Mouse (Mus musculus) embryo, embryonic 10.5 days (tissue): ENCODE data around the gene Tnfsf13.
A peak's percentile ranks its signal among the peaks of the same experiment; 100 is the strongest.
"Not testable (repeated sequence)": the region's sequence is repeated elsewhere in the genome, so short reads cannot be mapped to it uniquely, and the experiment has no call there.

ENCODE experiments used
- DNase-seq: peaks from one replicate; pipeline ENCODE4 v3.0.0-alpha.2; 2015; ENCODE audit warnings: low spot score

Tnfsf13 gene

GRCm38 (mm10) chr11:69703814-69704612 lies 18.4 kb upstream of the Tnfsf13 start:
- no peak for DNase-seq

DNA sequence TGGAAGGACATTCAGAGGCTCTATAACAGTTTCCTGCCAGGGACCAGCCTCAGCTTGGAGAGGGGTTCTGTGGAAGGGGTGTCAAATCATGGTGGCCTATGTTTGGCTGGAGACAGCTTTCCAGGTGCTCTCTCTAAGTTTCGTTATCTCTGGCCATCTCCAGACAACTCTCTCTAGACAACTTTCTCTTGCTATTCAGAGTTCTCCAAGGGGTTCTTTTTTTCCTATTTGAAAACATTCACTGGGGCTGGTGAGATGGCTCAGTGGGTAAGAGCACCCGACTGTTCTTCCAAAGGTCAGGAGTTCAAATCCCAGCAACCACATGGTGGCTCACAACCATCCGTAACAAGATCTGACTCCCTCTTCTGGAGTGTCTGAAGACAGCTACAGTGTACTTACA lies 17.8 kb upstream of the Tnfsf13 start:
- not testable (repeated sequence) for DNase-seq

DNA sequence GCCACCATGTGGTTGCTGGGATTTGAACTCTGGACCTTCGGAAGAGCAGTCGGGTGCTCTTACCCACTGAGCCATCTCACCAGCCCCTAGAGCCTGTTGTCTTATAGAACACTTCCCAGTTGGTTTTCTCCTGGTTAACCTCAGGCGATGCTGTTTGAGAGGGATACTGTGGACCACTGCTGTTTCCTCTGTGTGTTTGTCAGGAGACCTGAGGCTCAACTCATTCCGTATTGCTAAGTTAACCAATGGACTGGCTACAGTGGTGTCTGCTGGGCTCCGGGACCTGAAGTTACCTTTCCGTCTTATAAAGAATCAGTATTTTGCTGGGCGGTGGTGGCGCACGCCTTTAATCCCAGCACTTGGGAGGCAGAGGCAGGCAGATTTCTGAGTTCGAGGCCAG lies 17.3 kb upstream of the Tnfsf13 start:
- DNase-seq: not testable (repeated sequence)

DNA sequence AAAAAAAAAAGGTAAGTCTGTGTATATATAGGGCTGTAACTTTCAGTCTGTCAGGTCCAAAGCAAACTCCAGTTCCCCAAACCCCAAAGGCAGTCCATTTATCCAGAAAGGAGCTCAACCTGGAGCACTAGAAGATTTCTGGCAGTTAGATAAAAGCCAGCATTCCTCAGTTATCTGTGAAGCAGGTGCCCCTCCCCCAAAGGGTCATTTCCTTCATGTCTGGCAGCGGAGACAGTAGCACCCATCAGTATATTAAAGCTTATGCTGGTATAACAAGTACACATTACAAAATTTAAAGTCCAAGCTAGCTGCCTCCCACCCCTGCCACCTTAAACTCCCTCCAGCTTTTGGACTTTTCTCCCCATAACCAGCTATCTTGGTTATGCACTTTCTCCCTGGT lies 14.0 kb upstream of the Tnfsf13 start:
- no peak for DNase-seq

DNA sequence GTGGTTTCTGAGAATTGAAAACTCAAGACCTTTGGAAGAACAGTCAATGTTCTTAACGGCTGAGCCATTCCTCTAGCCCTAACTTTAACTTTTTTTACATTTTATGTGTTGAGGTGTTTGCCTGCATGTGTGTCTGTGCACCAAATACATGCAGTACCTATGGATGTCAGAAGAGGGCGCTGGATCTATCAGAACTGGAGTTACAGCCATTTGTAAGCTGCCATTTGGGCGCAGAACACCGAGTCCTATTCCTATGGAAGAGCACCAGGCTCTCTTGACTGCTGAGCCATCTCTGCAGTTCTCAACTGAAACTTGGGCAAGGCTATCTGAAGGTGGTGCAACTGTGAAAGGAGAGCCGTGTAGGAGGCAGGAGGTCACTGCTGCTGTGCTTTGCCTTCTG lies 13.0 kb upstream of the Tnfsf13 start:
- no peak for DNase-seq

- no peak for DNase-seq
Measured at GRCm38 (mm10) chr11:69697396-69697795, 11.8 kb upstream of the Tnfsf13 start.

DNA sequence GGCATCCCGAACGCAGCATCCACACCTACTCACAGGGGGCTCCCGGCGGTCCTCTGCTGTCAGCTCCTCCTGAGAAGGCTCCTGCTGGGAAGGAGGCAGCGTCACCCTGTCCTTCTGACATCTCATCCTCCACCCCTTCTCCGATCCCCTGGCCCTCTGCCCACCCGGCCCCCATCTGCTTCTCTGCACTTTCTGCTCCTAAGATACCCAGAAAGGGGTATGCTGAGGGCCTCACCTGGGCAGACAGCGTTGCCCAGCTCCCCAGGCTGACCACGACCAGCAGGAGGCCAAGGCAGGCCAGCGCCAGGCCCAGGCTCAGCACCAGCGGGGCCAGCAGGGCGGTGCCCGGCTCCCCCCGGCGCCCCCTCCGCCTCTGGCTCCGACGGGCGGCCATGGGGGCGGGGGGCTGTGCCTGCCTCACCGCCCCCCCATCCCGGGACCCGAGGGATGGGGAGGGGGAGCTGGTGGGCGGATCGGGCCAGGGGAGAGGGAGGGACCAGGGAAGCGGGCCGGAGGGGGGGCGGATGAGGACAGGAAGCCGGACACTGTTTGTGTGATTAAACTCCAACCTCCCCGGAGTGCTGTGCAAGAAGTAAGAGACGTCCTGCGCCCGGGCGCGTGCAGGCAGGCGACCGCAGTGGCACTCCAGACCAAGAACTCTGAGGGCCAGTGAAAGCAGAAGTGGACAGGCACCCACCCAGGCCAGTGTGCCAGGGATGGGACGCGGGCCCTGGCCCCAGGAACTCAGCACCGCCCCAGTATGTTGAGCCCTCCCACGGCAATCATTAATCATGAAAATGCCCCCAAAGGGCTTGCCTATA lies 10.0 kb upstream of the Tnfsf13 start, which contains the start of the genes Tnfsf12 and Tnfsfm13:
TSS of gene Tnfsf12 (minus strand) at position 489 of the 821 bp plus-strand sequence.
TSS of gene Tnfsfm13 (minus strand) at position 738 of the 821 bp plus-strand sequence.
- peak; percentile 66 for DNase-seq

DNA sequence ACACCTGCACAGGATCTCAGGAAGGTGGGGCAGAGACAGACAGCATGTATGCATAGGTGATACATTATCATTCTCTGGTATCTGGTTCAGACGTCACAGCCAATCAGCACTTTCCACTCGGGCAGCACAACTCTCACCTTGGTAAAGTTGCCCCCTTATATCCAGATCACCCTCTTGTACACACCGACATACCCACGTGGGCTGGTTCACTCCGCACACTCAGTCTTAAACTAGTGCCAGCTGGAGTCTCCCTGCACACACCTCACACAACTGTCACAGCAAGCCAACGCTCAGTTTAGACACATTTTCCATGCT lies 9.4 kb upstream of the Tnfsf13 start:
- no peak for DNase-seq

GRCm38 (mm10) chr11:69693421-69693965 lies 7.9 kb upstream of the Tnfsf13 start:
- DNase-seq: no peak

DNA sequence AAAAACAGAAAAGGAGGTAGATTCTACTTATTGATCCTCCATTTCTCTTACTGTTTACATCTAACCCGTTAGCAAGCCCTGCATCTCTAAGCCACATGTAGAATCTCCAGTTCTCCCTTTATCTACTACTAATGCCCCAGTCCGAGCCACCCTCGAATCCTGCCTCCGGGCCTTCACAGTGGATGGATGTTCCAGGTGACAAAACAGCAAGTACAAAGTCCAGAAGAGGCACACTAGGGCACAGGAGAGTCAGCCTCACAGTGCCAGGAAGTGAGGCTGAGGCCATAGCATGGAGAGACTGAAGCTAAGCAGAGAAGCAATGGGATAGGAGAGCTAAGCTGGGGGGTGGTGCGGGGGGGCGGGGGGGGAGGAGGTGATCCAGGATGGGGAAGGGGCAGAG lies 7.3 kb upstream of the Tnfsf13 start:
- DNase-seq: no peak

DNA sequence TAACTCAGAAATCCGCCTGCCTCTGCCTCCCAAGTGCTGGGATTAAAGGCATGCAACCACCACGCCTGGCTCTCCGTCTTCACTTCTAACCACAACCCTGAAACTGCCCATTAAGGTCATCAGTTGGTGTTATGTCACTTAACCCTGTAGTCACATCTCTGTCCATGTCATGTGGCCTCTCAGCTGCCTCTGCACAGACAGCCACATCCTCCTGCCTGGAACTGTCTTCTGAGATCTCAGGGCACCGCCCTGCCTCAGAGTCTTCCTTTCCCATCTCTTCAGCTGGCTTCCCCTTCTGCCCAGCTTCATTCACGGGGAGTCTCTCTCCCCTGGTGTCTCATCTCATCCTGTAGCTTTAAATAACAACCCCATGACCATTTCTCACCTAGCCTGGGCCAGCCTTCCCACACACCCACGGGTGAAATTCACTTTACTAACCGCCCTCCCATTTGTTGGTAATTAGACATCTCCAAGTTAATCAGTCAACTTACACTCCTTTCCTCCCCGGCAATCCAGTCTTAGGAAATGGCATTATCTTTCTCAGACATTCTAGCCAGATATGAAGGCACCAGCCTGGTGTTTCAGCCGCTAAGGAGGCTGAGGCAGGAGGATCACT lies 6.7 kb upstream of the Tnfsf13 start:
- DNase-seq: no peak

GRCm38 (mm10) chr11:69689891-69690290 lies 4.3 kb upstream of the Tnfsf13 start:
- no peak for DNase-seq

- no peak for DNase-seq
Measured at GRCm38 (mm10) chr11:69687061-69687460, 1.5 kb upstream of the Tnfsf13 start.

- DNase-seq: no peak
Measured at GRCm38 (mm10) chr11:69686377-69686776, 793 bp upstream of the Tnfsf13 start.

- no peak for DNase-seq
Measured at GRCm38 (mm10) chr11:69684936-69685335, 648 bp downstream of the Tnfsf13 start.

DNA sequence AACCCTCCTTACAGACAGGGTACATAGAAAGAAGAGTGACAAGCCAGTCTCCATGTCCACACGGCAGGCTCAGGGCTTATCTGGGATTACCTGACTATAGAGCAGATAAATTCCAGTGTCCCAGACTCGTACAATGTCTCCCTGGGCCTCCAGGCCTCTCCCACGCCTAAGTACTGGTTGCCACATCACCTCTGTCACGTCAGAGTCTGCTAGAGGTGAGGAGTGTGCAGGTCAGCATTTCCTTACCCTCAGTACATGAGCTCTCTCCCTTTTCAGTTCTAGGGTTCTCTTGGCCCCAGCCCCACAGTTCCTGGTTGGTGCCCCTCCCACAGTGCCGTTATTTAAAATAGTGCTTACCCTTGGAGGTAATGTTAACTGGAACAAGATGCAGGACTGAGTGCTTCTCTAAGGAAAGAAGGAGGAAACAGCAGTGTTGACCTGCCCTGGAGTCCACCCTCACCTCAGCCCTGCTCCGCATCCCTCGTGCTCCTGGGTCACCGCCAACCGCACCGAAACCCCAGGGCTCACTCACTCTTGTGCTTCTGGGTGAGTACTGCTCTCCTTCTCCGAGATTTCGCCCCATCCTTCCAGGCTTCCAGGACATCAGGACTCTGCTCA lies 1.3 kb downstream of the Tnfsf13 start:
- DNase-seq: no peak

DNA sequence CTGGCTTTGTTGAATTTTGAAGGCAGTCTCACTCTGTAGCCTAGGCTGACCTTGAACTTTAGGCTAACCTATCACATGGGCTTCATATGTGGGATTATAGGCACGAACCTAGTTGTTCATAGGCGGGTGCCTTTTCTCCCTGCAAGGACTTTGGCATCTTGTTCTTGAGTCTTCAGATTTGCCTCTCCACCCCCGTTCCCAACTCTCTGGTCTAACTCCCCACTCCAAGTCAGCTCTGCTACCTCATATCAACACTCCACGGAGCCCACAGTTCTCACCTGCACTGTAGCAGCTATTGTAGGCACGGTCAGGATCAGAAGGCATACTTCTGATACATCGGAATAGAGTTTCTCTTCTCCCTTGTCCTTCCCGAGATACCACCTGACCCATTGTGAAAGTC lies 2.0 kb downstream of the Tnfsf13 start:
- no peak for DNase-seq

GRCm38 (mm10) chr11:69682840-69683533 lies 2.6 kb downstream of the Tnfsf13 start:
- peak; percentile 98 for DNase-seq

DNA sequence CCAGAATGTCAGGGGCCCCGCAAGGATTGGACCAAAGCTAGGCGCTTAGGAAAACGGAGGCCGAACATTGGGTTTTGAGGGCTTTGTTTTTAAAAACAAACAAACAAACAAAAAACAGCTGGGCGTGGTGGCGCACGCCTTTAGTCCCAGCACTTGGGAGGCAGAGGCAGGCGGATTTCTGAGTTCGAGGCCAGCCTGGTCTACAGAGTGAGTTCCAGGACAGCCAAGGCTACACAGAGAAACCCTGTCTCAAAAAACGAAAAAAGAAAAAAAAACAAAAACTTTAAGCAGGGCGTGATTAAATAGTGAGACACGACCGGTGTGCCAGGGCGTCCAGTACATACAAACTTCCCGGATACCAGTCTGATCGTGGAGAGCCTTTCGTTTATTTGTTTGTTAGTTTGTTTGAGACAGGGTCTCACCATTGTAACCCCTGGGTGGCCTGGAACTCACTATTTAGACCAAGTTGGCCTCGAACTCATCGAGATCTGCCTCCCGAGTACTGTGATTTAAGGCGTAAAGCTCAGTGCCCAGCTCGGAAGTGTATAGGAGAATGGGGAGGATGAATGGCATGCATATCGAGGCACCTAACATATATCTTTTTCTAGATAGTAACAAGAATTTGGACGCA lies 3.3 kb downstream of the Tnfsf13 start:
- no peak for DNase-seq

GRCm38 (mm10) chr11:69681314-69682208 lies 4.0 kb downstream of the Tnfsf13 start, which contains the start of gene Senp3:
Gene Senp3 (minus strand): TSS chr11:69682084.
- DNase-seq: peak; percentile 97
